Mouse (Mus musculus): ENCODE results near the gene Tspyl2.
"Not testable (repeated sequence)": the region's sequence is repeated elsewhere in the genome, so short reads cannot be mapped to it uniquely, and the experiment has no call there.

Gene Tspyl2

GRCm38 (mm10) chrX:152342358-152342901 lies at the start of gene Tspyl2:
Gene Tspyl2, minus strand, starts transcription at chrX:152342425.
- DNase-seq (ENCODE audit: low spot score in 2 of 2), result peak; percentile 91 to 94

DNA sequence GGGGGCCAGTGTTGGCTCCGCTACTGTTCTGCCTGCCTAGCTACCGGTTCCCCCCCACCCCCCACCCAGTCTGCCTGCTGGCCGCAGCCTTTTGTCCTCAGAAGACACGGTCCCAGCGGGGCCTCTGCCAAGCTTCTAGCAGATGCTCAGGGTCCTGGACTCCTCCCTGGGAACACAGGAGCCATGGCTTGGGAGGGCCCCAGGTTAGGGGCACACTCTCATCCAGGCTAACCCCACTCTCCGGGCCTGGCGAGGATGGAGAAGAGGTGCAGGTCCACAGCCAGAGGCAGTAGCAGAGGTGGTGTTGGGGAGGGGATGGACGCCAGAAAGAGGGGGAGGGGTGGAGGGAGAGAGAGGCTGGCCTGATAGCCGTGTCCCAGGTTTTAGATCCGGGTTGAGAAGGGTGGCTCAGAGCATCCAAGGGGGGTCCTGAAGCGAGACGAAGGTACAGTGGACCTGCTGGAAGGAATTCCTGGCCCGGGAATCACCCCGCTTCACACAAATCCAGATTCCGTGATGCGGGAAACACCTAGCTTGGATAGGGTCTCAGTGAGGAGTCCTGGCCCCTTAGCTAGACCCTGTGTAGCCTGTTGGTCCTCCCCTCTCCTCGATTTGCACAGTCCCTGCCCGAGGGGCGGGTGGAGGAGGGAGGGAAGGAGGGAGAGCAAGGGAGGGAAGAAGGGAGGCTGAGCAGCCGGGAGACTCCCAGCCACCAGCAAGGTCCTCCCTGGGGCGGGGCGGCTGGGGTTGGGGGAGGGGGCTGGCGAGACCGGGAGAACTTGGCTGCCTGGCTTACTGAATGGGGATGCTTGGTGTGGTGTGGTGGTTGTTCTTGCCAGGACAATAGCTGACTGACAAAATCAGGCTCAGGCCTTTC lies 26.4 kb upstream of the Tspyl2 start, which contains the start of gene Gpr173:
Gene Gpr173 (minus strand): TSS at position 308 of the 877 bp plus-strand sequence.
- peak; percentile 50 to 59 for DNase-seq (ENCODE audit: low spot score in 2 of 2)

GRCm38 (mm10) chrX:152368054-152368396 lies 25.8 kb upstream of the Tspyl2 start:
- no peak for DNase-seq (ENCODE audit: low spot score in 2 of 2)

- no peak for DNase-seq (ENCODE audit: low spot score in 2 of 2)
Measured at GRCm38 (mm10) chrX:152366418-152366817, 24.2 kb upstream of the Tspyl2 start.

GRCm38 (mm10) chrX:152352553-152353153 lies 10.4 kb upstream of the Tspyl2 start:
- peak in 1 of 2 experiments; percentile 34 for DNase-seq (ENCODE audit: low spot score in 2 of 2)

DNA sequence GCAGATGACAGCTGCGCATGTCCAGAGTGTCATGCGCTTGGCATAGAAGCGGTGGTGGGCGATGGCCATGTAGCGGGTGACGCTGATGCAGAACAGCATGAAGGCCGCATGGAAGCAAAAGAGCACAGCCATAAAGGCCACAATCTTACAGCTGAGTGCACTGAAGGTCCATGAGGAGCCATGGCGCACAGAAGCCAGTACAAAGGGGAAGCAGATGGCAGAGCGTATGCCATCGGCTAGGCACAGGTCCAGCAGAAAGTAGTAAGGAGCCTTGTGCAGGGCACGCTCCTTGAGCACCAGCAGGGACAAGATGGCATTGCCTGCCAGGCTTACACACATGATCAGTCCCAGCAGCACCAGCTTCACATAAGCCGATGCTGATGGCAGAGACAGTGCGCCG lies 4.8 kb upstream of the Tspyl2 start:
- DNase-seq (ENCODE audit: low spot score in 2 of 2), result no peak

- no peak for DNase-seq (ENCODE audit: low spot score in 2 of 2)
Measured at GRCm38 (mm10) chrX:152346587-152346986, 4.4 kb upstream of the Tspyl2 start.

DNA sequence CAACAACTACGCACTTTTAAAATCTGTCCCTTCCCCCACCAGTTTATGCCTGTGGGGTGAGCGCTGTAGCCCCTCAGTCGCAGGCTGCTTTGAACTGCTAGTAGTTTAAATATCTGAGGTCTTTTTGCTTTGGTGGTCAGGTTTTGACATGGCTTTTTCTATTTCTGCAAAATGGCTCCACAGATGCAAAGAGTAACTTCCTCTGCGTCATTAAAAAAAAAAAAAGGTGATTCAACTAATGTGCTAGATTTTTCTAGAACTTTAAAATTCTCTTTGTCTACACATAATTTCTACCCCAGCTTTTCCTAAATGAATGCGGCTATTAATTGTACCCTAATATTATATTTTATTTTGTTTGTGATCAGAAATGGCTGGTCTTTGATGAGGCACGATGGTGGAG lies 678 bp upstream of the Tspyl2 start:
- no peak for DNase-seq (ENCODE audit: low spot score in 2 of 2)

DNA sequence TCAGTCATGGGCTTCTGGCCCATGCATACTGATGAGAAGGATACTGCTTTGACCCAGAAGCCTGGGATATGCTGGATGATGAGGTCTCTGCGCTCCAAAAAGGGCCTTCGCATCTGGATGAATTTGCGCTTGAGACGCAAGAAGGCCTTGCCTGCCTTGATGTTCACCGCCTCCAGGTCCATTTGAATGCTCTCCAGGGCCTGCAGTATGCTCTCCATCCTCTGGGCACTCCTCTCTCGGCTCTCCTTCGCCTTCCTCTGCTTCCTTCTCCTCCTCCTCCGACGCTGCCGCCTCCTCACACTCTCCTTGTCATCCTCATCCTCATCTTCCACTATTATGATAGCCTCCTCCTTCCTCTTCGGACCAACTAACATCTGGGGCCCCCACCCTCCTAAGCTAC lies 729 bp downstream of the Tspyl2 start:
- DNase-seq (ENCODE audit: low spot score in 2 of 2), result peak; percentile 15

GRCm38 (mm10) chrX:152336546-152337332 lies 5.5 kb downstream of the Tspyl2 start:
- peak; percentile 83 to 90 for DNase-seq (ENCODE audit: low spot score in 2 of 2)

- DNase-seq (ENCODE audit: low spot score in 2 of 2), result not testable (repeated sequence)
Measured at GRCm38 (mm10) chrX:152336123-152336522, 6.1 kb downstream of the Tspyl2 start.

GRCm38 (mm10) chrX:152329400-152329799 lies 12.8 kb downstream of the Tspyl2 start:
- DNase-seq (ENCODE audit: low spot score in 2 of 2), result not testable (repeated sequence)

DNA sequence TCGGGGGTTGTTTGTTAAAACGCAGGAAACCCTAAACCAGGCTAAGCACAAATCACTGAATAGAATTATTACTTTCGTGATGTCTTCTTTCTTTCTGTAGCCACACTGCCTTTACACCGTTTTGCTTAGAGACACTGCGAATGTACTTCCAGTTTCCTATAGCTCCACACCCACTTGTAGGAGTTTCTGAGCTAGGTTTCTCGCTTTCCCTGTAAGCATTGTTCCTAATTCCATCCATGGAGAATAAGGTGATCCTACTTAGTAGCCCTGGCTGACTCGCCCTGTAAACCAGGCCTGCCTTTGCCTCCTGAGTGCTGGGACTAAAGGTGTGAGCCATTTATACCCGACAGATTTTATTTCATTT lies 14.6 kb downstream of the Tspyl2 start:
- DNase-seq (ENCODE audit: low spot score in 2 of 2), result no peak

DNA sequence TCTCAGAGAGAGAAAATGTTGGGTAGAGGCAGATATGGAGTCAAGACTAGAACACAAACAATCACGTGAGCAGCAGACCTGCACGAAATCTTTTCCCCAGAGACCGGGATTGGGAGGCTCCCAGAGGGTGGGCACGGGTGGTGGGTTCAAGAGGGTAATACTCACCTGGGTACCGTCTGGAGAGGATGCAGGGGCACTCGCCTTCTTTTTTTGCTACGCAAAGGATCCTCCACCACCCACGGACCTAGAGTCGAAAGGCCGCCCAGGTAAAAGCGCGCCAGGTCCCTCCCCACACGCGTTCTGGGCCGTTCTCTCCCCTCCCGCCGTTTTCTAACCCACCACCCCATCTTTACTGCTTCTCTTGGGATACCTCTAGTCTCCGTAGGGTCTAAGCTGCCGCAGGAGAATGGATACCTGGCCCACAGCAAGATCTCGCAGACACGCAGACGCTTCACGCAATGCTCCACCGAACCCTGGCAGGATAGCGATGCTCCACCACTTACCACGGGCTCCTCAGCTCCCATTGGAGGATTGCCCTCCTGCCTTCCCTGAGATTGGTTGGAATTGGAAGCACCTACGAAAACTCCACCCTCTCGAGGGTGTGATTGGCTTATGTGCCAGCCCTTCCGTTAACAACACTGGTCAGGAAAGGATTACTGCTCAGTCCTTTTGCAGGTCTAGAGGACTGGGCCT lies 15.1 kb downstream of the Tspyl2 start, which contains the start of gene Kantr:
Gene Kantr (minus strand): TSS at position 500 of the 693 bp plus-strand sequence.
- DNase-seq (ENCODE audit: low spot score in 2 of 2), result peak; percentile 74 to 81

- DNase-seq (ENCODE audit: low spot score in 2 of 2), result no peak
Measured at GRCm38 (mm10) chrX:152323584-152323983, 18.6 kb downstream of the Tspyl2 start.

- DNase-seq (ENCODE audit: low spot score in 2 of 2), result no peak
Measured at GRCm38 (mm10) chrX:152322776-152323175, 19.4 kb downstream of the Tspyl2 start.

DNA sequence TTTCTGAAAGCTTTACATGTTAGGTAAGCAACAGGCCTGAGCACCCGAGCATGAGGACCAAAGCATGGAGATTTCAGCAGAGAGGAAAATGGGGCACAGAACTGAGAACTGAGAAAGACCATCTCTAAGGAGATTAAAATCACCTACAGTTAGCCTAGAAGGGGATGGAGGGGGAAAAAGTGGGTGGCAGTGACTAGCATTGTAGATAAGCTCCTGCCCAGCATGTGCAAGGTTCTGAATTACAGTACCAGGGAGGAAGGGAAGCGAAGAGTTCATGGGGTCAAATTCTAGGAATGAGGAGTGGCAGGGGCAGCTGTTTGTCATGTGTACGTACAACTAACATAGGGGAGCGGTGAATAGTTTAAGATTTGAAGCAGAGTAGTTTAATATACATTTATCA lies 21.7 kb downstream of the Tspyl2 start:
- no peak for DNase-seq (ENCODE audit: low spot score in 2 of 2)

GRCm38 (mm10) chrX:152307942-152308341 lies 34.3 kb downstream of the Tspyl2 start:
- DNase-seq (ENCODE audit: low spot score in 2 of 2), result peak; percentile 7 to 17

- no peak for DNase-seq (ENCODE audit: low spot score in 2 of 2)
Measured at GRCm38 (mm10) chrX:152307371-152307770, 34.9 kb downstream of the Tspyl2 start.

DNA sequence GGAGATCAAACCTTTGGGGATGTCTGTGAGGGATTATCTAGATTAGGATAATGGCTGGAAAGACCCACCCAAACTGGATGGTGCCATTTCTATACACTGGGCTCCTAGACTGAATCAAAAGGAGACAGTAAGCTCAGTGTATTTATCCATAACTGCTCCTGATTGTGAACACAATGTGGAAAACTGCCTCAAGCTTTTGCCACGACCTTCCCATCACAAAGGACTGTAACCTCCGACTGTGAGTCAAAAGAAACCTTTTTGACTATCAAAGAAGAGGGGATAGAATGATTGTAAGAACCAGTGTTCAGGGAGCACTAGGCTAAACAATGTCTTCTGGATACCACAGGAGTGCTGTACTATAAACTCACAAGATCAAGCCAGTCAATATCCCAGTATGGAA lies 36.0 kb downstream of the Tspyl2 start:
- no peak for DNase-seq (ENCODE audit: low spot score in 2 of 2)

DNA sequence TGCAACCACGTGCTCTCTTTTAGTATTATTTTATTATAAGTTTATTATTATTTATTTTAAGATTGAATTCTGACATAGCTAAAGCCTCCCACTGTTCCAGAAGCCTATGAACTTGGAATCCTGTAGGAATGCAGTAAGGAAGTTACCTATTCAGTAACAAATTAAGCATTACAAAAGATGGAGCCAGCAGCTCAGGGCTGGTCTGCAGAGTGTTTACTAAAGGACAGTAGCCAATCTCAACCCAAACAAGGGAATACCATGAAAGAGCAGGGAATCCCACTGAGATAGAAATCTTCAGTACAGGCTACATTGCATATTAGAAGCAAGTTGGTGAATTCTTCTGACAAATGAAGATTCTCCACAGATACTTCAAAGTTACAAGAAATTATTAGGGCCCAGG lies 55.2 kb downstream of the Tspyl2 start:
- DNase-seq (ENCODE audit: low spot score in 2 of 2), result not testable (repeated sequence)

Measured in frontal cortex, postnatal 36 days (tissue).